Mouse (Mus musculus) cerebellum, postnatal 36 days (tissue): ENCODE data around the gene Baiap2.

Source experiments
- DNase-seq, 2 experiments: peaks; one replicate each; pipeline ENCODE4 v3.0.0; 2021 to 2022; ENCODE audit warnings: mixed read lengths in 2 of 2

Gene Baiap2

GRCm38 (mm10) chr11:119920668-119921067 is 21.9 kb upstream of the Baiap2 start:
- no peak for DNase-seq

- DNase-seq = no peak
Measured at GRCm38 (mm10) chr11:119925176-119925575, 17.4 kb upstream of the Baiap2 start.

GRCm38 (mm10) chr11:119926762-119927161 is 15.8 kb upstream of the Baiap2 start:
- DNase-seq = no peak

GRCm38 (mm10) chr11:119928023-119928681 is 14.4 kb upstream of the Baiap2 start:
- DNase-seq = no peak

GRCm38 (mm10) chr11:119929603-119930265 is 12.8 kb upstream of the Baiap2 start:
- DNase-seq = no peak

- no peak for DNase-seq
Measured at GRCm38 (mm10) chr11:119931809-119932208, 10.8 kb upstream of the Baiap2 start.

- DNase-seq = no peak
Measured at GRCm38 (mm10) chr11:119933142-119933541, 9.4 kb upstream of the Baiap2 start.

GRCm38 (mm10) chr11:119933819-119934583 is 8.6 kb upstream of the Baiap2 start:
- DNase-seq = no peak

GRCm38 (mm10) chr11:119934773-119935172 is 7.8 kb upstream of the Baiap2 start:
- no peak for DNase-seq

GRCm38 (mm10) chr11:119935457-119935856 is 7.1 kb upstream of the Baiap2 start:
- peak; percentile 81 for DNase-seq

- DNase-seq = no peak
Measured at GRCm38 (mm10) chr11:119936456-119936855, 6.1 kb upstream of the Baiap2 start.

- no peak for DNase-seq
Measured at GRCm38 (mm10) chr11:119937216-119937615, 5.3 kb upstream of the Baiap2 start.

GRCm38 (mm10) chr11:119937772-119938502 is 4.6 kb upstream of the Baiap2 start:
- DNase-seq = no peak

- no peak for DNase-seq
Measured at GRCm38 (mm10) chr11:119939073-119939710, 3.4 kb upstream of the Baiap2 start.

- no peak for DNase-seq
Measured at GRCm38 (mm10) chr11:119939711-119940106, 2.9 kb upstream of the Baiap2 start.

- DNase-seq = no peak
Measured at GRCm38 (mm10) chr11:119940142-119940541, 2.4 kb upstream of the Baiap2 start.

- DNase-seq = no peak
Measured at GRCm38 (mm10) chr11:119941794-119942193, 769 bp upstream of the Baiap2 start.

GRCm38 (mm10) chr11:119942201-119942726 is 299 bp upstream of the Baiap2 start:
- DNase-seq = no peak

- DNase-seq = peak; percentile 50 to 57
Measured at GRCm38 (mm10) chr11:119943428-119943988, 945 bp downstream of the Baiap2 start.

- no peak for DNase-seq
Measured at GRCm38 (mm10) chr11:119945343-119945742, 2.8 kb downstream of the Baiap2 start.

GRCm38 (mm10) chr11:119947426-119947825 is 4.9 kb downstream of the Baiap2 start:
- DNase-seq = no peak

- DNase-seq = no peak
Measured at GRCm38 (mm10) chr11:119947897-119948296, 5.3 kb downstream of the Baiap2 start.
